Mouse (Mus musculus): ENCODE measurements at regions not wholly inside any gene's neighbourhood (a gene's known extent, or its start where the extent isn't known, plus 50 kb on each side); places are given as distances from the start of the nearest gene placed in this dataset.

- no peak for DNase-seq (ENCODE audit: extremely low spot score in 1 of 2, low spot score in 2 of 2)
- intact Hi-C loops (cut with DNase I) = no loop called here
- TF ChIP-seq CTCF (IDR thresholded peaks at IDR 0.05) = no peak; the same call in 1 of the 2 replicates
- no peak overlapping the region for H3K27ac ChIP-seq
- no peak overlapping the region for H3K4me3 ChIP-seq
These were observed 1501.4 kb upstream of the Flrt2 start for GRCm38 (mm10) chr12:94190620-94191081.

GRCm38 (mm10) chr12:94217906-94218305 lies 1474.1 kb upstream of the Flrt2 start:
- H3K4me3 ChIP-seq = no peak overlapping the region
- no peak overlapping the region for H3K27ac ChIP-seq
- intact Hi-C loops (cut with DNase I) = no loop called here
- no peak for DNase-seq (ENCODE audit: extremely low spot score in 1 of 2, low spot score in 2 of 2)
- TF ChIP-seq CTCF (IDR thresholded peaks at IDR 0.05) = no peak

- no peak for TF ChIP-seq CTCF (IDR thresholded peaks at IDR 0.05)
- no peak overlapping the region for H3K27ac ChIP-seq
- DNase-seq (ENCODE audit: extremely low spot score in 1 of 2, low spot score in 2 of 2) = no peak
- intact Hi-C loops (cut with DNase I) = no loop called here
- no peak overlapping the region for H3K4me3 ChIP-seq
These were observed 1462.1 kb upstream of the Flrt2 start for GRCm38 (mm10) chr12:94229894-94230293.

- TF ChIP-seq CTCF (IDR thresholded peaks at IDR 0.05) = no peak
- DNase-seq (ENCODE audit: extremely low spot score in 1 of 2, low spot score in 2 of 2) = no peak
- Histone ChIP-seq H3K4me3 (no peak overlapping the region), H3K27ac (no peak overlapping the region)
- intact Hi-C loops (cut with DNase I) = no loop called here
These were observed 1446.7 kb upstream of the Flrt2 start for GRCm38 (mm10) chr12:94245366-94245765.

GRCm38 (mm10) chr12:94247362-94247761 lies 1444.7 kb upstream of the Flrt2 start:
- Histone ChIP-seq H3K4me3 (no peak overlapping the region), H3K27ac (no peak overlapping the region)
- intact Hi-C loops (cut with DNase I) = no loop called here
- DNase-seq (ENCODE audit: extremely low spot score in 1 of 2, low spot score in 2 of 2) = no peak
- TF ChIP-seq CTCF (IDR thresholded peaks at IDR 0.05) = no peak

- intact Hi-C loops (cut with DNase I) = no loop called here
- H3K27ac ChIP-seq = no peak overlapping the region
- no peak for TF ChIP-seq CTCF (IDR thresholded peaks at IDR 0.05)
- no peak overlapping the region for H3K4me3 ChIP-seq
- DNase-seq (ENCODE audit: extremely low spot score in 1 of 2, low spot score in 2 of 2) = no peak
These were observed 1438.9 kb upstream of the Flrt2 start for GRCm38 (mm10) chr12:94252957-94253633.

- TF ChIP-seq CTCF (IDR thresholded peaks at IDR 0.05) = no peak
- DNase-seq (ENCODE audit: extremely low spot score in 1 of 2, low spot score in 2 of 2) = no peak
These were observed 1411.1 kb upstream of the Flrt2 start for GRCm38 (mm10) chr12:94280946-94281345.

GRCm38 (mm10) chr12:94282931-94283330 lies 1409.1 kb upstream of the Flrt2 start:
- intact Hi-C loops (cut with DNase I) = no loop called here
- TF ChIP-seq CTCF (IDR thresholded peaks at IDR 0.05) = no peak
- no peak overlapping the region for H3K27ac ChIP-seq

More at GRCm38 (mm10) chr12:94280946-94281345, 1411.1 kb upstream of the Flrt2 start:
- Histone ChIP-seq H3K27ac (no peak overlapping the region), H3K4me3 (no peak overlapping the region)
- intact Hi-C loops (cut with DNase I) = no loop called here

GRCm38 (mm10) chr12:94283572-94283971 lies 1408.5 kb upstream of the Flrt2 start:
- Histone ChIP-seq H3K4me3 (no peak overlapping the region), H3K27ac (no peak overlapping the region)
- no peak for DNase-seq (ENCODE audit: extremely low spot score in 1 of 2, low spot score in 2 of 2)
- intact Hi-C loops (cut with DNase I) = no loop called here
- TF ChIP-seq CTCF (IDR thresholded peaks at IDR 0.05) = no peak

More at GRCm38 (mm10) chr12:94282931-94283330, 1409.1 kb upstream of the Flrt2 start:
- DNase-seq (ENCODE audit: extremely low spot score in 1 of 2, low spot score in 2 of 2) = no peak
- no peak overlapping the region for H3K4me3 ChIP-seq

GRCm38 (mm10) chr12:94297864-94298263 lies 1394.2 kb upstream of the Flrt2 start:
- Histone ChIP-seq H3K27ac (no peak overlapping the region), H3K4me3 (no peak overlapping the region)
- TF ChIP-seq CTCF (IDR thresholded peaks at IDR 0.05) = no peak
- DNase-seq (ENCODE audit: extremely low spot score in 1 of 2, low spot score in 2 of 2) = no peak
- intact Hi-C loops (cut with DNase I) = no loop called here

GRCm38 (mm10) chr12:94332351-94332750 lies 1359.7 kb upstream of the Flrt2 start:
- intact Hi-C loops (cut with DNase I) = no loop called here
- no peak overlapping the region for H3K27ac ChIP-seq
- no peak for TF ChIP-seq CTCF (IDR thresholded peaks at IDR 0.05)
- no peak for DNase-seq (ENCODE audit: extremely low spot score in 1 of 2, low spot score in 2 of 2)
- no peak overlapping the region for H3K4me3 ChIP-seq

- intact Hi-C loops (cut with DNase I) = no loop called here
- TF ChIP-seq CTCF (IDR thresholded peaks at IDR 0.05) = no peak
- Histone ChIP-seq H3K27ac (no peak overlapping the region), H3K4me3 (no peak overlapping the region)
- no peak for DNase-seq (ENCODE audit: extremely low spot score in 1 of 2, low spot score in 2 of 2)
These were observed 1357.4 kb upstream of the Flrt2 start for GRCm38 (mm10) chr12:94334671-94335070.

GRCm38 (mm10) chr12:94349623-94350156 lies 1342.3 kb upstream of the Flrt2 start:
- no peak for DNase-seq (ENCODE audit: extremely low spot score in 1 of 2, low spot score in 2 of 2)
- intact Hi-C loops (cut with DNase I) = no loop called here
- no peak for TF ChIP-seq CTCF (IDR thresholded peaks at IDR 0.05)
- H3K4me3 ChIP-seq = no peak overlapping the region
- H3K27ac ChIP-seq = no peak overlapping the region
